Mouse (Mus musculus) forebrain, embryonic 15.5 days (tissue): ENCODE measurements around the gene Cnot10. TPM values are rescaled to one million over a fixed set of nuclear protein-coding genes. Genes with fewer than 3 reads are reported as not detected.
A peak's percentile ranks its signal among the peaks of the same experiment; 100 is the strongest.
"Not testable (repeated sequence)": the region's sequence is repeated elsewhere in the genome, so short reads cannot be mapped to it uniquely, and the experiment has no call there.

Experiments used
- ATAC-seq: fragments of 200-750 bp; cut with Nextera tagmentation; replicated peaks from 2 replicates; pipeline ENCODE4 v1.8.0; 2017; ENCODE audit warnings: mild to moderate bottlenecking, moderate TSS enrichment, moderate library complexity
- H3K27ac ChIP-seq: fragments of 300-500 bp; sonication (generic); replicated peaks from 2 replicates; pipeline ENCODE4 v1.5.1; 2015; ENCODE audit warnings: mild to moderate bottlenecking, inconsistent platforms
- H3K27me3 ChIP-seq: fragments of 300-500 bp; sonication (generic); 2 replicates; pipeline ENCODE4 v1.6.1; 2015; ENCODE audit warnings: inconsistent platforms
- H3K36me3 ChIP-seq: fragments of 300-500 bp; sonication (generic); 2 replicates; pipeline ENCODE4 v1.6.1; 2015; ENCODE audit warnings: mild to moderate bottlenecking, inconsistent platforms
- H3K4me1 ChIP-seq: fragments of 300-500 bp; sonication (generic); 2 replicates; pipeline ENCODE4 v1.6.1; 2015; ENCODE audit warnings: inconsistent platforms
- H3K4me2 ChIP-seq: fragments of 300-500 bp; sonication (generic); replicated peaks from 2 replicates; pipeline ENCODE4 v1.6.1; 2015; ENCODE audit warnings: mild to moderate bottlenecking, inconsistent platforms
- H3K4me3 ChIP-seq: fragments of 300-500 bp; sonication (generic); 2 replicates; pipeline ENCODE4 v1.5.1; 2015; ENCODE audit warnings: mild to moderate bottlenecking, inconsistent platforms
- H3K9ac ChIP-seq: fragments of 300-500 bp; sonication (generic); replicated peaks from 2 replicates; pipeline ENCODE4 v1.6.1; 2015; ENCODE audit warnings: mild to moderate bottlenecking, inconsistent platforms
- H3K9me3 ChIP-seq: fragments of 300-500 bp; sonication (generic); 2 replicates; pipeline ENCODE4 v1.6.1; 2016; ENCODE audit warnings: inconsistent platforms
- WGBS: fragments of 180-500 bp; shearing (Covaris S2); methylation state at CpG from one replicate; pipeline ENCODE4 v1.1.7; 2015; ENCODE audit warnings: mixed read lengths; 5-methylcytosine and 5-hydroxymethylcytosine counted together
- polyA plus RNA-seq: library from polyadenylated mRNA; unstranded; fragments of >200 nt; fragmentation: Nextera tagmentation; extraction: Ambion mirVana; gene quantifications from 2 replicates; pipeline ENCODE4 v1.2.1, GENCODE M21; 2015

Gene Cnot10
- polyA plus RNA-seq, 1 experiment from 2014 or later: 57.9 TPM

- no peak overlapping the region for H3K4me3 ChIP-seq
- 21% methylated on average over 1 of the region's 1 CpGs for WGBS
- no peak for ATAC-seq
- H3K27me3 ChIP-seq: no peaks in the 10 kb centered on the region
- no peak overlapping the region for H3K9ac ChIP-seq
- H3K9me3 ChIP-seq: no peaks in the 10 kb centered on the region
- no peak overlapping the region for H3K27ac ChIP-seq
- no peak overlapping the region for H3K4me2 ChIP-seq
- H3K4me1 ChIP-seq: peaks cover 7% of the 10 kb centered on the region
- no peaks in the 10 kb centered on the region for H3K36me3 ChIP-seq
Measured at GRCm38 (mm10) chr9:114671946-114672345, 32.0 kb upstream of the Cnot10 start.

- Histone ChIP-seq H3K27me3 (no peaks in the 10 kb centered on the region), H3K9ac (no peak overlapping the region), H3K27ac (no peak overlapping the region), H3K36me3 (no peaks in the 10 kb centered on the region), H3K4me1 (peaks cover 7% of the 10 kb centered on the region), H3K9me3 (no peaks in the 10 kb centered on the region), H3K4me3 (no peak overlapping the region), H3K4me2 (no peak overlapping the region)
- 67% methylated on average over 5 of the region's 5 CpGs for WGBS
- no peak for ATAC-seq
Measured at GRCm38 (mm10) chr9:114669011-114669410, 29.0 kb upstream of the Cnot10 start.

- H3K36me3 ChIP-seq: no peaks in the 10 kb centered on the region
- H3K4me3 ChIP-seq: no peak overlapping the region
- no peak overlapping the region for H3K4me2 ChIP-seq
- no peak overlapping the region for H3K27ac ChIP-seq
- 84% methylated on average over 4 of the region's 4 CpGs for WGBS
- ATAC-seq: no peak
- no peaks in the 10 kb centered on the region for H3K27me3 ChIP-seq
- H3K9me3 ChIP-seq: no peaks in the 10 kb centered on the region
- peaks cover 1% of the 10 kb centered on the region for H3K4me1 ChIP-seq
- H3K9ac ChIP-seq: no peak overlapping the region
Measured at GRCm38 (mm10) chr9:114668047-114668446, 28.1 kb upstream of the Cnot10 start.

GRCm38 (mm10) chr9:114666858-114667257 lies 26.9 kb upstream of the Cnot10 start:
- no peak for ATAC-seq
- Histone ChIP-seq H3K9me3 (no peaks in the 10 kb centered on the region), H3K4me1 (no peaks in the 10 kb centered on the region), H3K36me3 (no peaks in the 10 kb centered on the region), H3K9ac (no peak overlapping the region), H3K4me3 (no peak overlapping the region), H3K4me2 (no peak overlapping the region), H3K27me3 (no peaks in the 10 kb centered on the region), H3K27ac (no peak overlapping the region)
- WGBS: 90% methylated on average over 10 of the region's 10 CpGs

- Histone ChIP-seq H3K9me3 (no peaks in the 10 kb centered on the region), H3K4me2 (no peak overlapping the region), H3K36me3 (no peaks in the 10 kb centered on the region), H3K4me3 (no peak overlapping the region), H3K4me1 (no peaks in the 10 kb centered on the region), H3K27me3 (no peaks in the 10 kb centered on the region), H3K27ac (no peak overlapping the region), H3K9ac (no peak overlapping the region)
- 88% methylated on average over 11 of the region's 11 CpGs for WGBS
- no peak for ATAC-seq
Measured at GRCm38 (mm10) chr9:114663782-114664181, 23.8 kb upstream of the Cnot10 start.

- H3K4me3 ChIP-seq: no peak overlapping the region
- H3K27ac ChIP-seq: no peak overlapping the region
- WGBS: 69% methylated on average over 7 of the region's 7 CpGs
- H3K9ac ChIP-seq: no peak overlapping the region
- H3K27me3 ChIP-seq: no peaks in the 10 kb centered on the region
- no peaks in the 10 kb centered on the region for H3K9me3 ChIP-seq
- H3K4me2 ChIP-seq: no peak overlapping the region
- no peaks in the 10 kb centered on the region for H3K36me3 ChIP-seq
- ATAC-seq: no peak
- no peaks in the 10 kb centered on the region for H3K4me1 ChIP-seq
Measured at GRCm38 (mm10) chr9:114661991-114662390, 22.0 kb upstream of the Cnot10 start.

- WGBS: 83% methylated on average over 6 of the region's 6 CpGs
- Histone ChIP-seq H3K4me3 (no peak overlapping the region), H3K36me3 (no peaks in the 10 kb centered on the region), H3K27me3 (no peaks in the 10 kb centered on the region), H3K4me1 (no peaks in the 10 kb centered on the region), H3K9ac (no peak overlapping the region), H3K9me3 (no peaks in the 10 kb centered on the region), H3K4me2 (no peak overlapping the region), H3K27ac (no peak overlapping the region)
- ATAC-seq: no peak
Measured at GRCm38 (mm10) chr9:114660983-114661382, 21.0 kb upstream of the Cnot10 start.

- Histone ChIP-seq H3K27me3 (no peaks in the 10 kb centered on the region), H3K4me1 (no peaks in the 10 kb centered on the region), H3K27ac (peak overlapping the region; percentile 52), H3K36me3 (no peaks in the 10 kb centered on the region), H3K9ac (no peak overlapping the region), H3K4me3 (no peak overlapping the region), H3K9me3 (no peaks in the 10 kb centered on the region), H3K4me2 (no peak overlapping the region)
- 64% methylated on average over 6 of the region's 6 CpGs for WGBS
- ATAC-seq: no peak
Measured at GRCm38 (mm10) chr9:114660506-114660905, 20.5 kb upstream of the Cnot10 start.

- Histone ChIP-seq H3K4me2 (no peak overlapping the region), H3K9ac (no peak overlapping the region), H3K4me1 (no peaks in the 10 kb centered on the region), H3K36me3 (no peaks in the 10 kb centered on the region), H3K27me3 (no peaks in the 10 kb centered on the region), H3K4me3 (no peak overlapping the region), H3K9me3 (no peaks in the 10 kb centered on the region), H3K27ac (no peak overlapping the region)
- WGBS: 89% methylated on average over 3 of the region's 3 CpGs
- ATAC-seq: no peak
Measured at GRCm38 (mm10) chr9:114656701-114657100, 16.7 kb upstream of the Cnot10 start.

GRCm38 (mm10) chr9:114655356-114655755 lies 15.4 kb upstream of the Cnot10 start:
- ATAC-seq: no peak
- H3K27ac ChIP-seq: no peak overlapping the region
- H3K27me3 ChIP-seq: no peaks in the 10 kb centered on the region
- no peak overlapping the region for H3K9ac ChIP-seq
- WGBS: 87% methylated on average over 4 of the region's 4 CpGs
- no peaks in the 10 kb centered on the region for H3K9me3 ChIP-seq
- H3K4me3 ChIP-seq: no peak overlapping the region
- no peaks in the 10 kb centered on the region for H3K36me3 ChIP-seq
- H3K4me2 ChIP-seq: no peak overlapping the region
- no peaks in the 10 kb centered on the region for H3K4me1 ChIP-seq

- Histone ChIP-seq H3K27ac (no peak overlapping the region), H3K9me3 (no peaks in the 10 kb centered on the region), H3K4me1 (no peaks in the 10 kb centered on the region), H3K4me3 (no peak overlapping the region), H3K9ac (no peak overlapping the region), H3K27me3 (no peaks in the 10 kb centered on the region), H3K36me3 (no peaks in the 10 kb centered on the region), H3K4me2 (no peak overlapping the region)
- ATAC-seq: no peak
- WGBS: 66% methylated on average over 21 of the region's 21 CpGs
Measured at GRCm38 (mm10) chr9:114650938-114651634, 11.1 kb upstream of the Cnot10 start.

GRCm38 (mm10) chr9:114649371-114649770 lies 9.4 kb upstream of the Cnot10 start:
- no peak for ATAC-seq
- H3K36me3 ChIP-seq: no peaks in the 10 kb centered on the region
- WGBS: 71% methylated on average over 5 of the region's 5 CpGs

GRCm38 (mm10) chr9:114648472-114648871 lies 8.5 kb upstream of the Cnot10 start:
- not testable (repeated sequence) for H3K9me3 ChIP-seq, H3K9ac ChIP-seq, H3K36me3 ChIP-seq, H3K4me3 ChIP-seq, H3K27me3 ChIP-seq, H3K4me2 ChIP-seq, H3K4me1 ChIP-seq, H3K27ac ChIP-seq
- 49% methylated on average over 9 of the region's 9 CpGs for WGBS
- peak; percentile 53; the same call in 1 of the 2 replicates for ATAC-seq

More at GRCm38 (mm10) chr9:114649371-114649770, 9.4 kb upstream of the Cnot10 start:
- H3K27ac ChIP-seq: no peak overlapping the region
- no peak overlapping the region for H3K9ac ChIP-seq
- no peak overlapping the region for H3K4me3 ChIP-seq
- H3K4me1 ChIP-seq: no peaks in the 10 kb centered on the region
- H3K4me2 ChIP-seq: no peak overlapping the region
- 0 out of 2 replicates have a peak, but pooled peaks cover 1% of the 10 kb centered on the region for H3K27me3 ChIP-seq
- H3K9me3 ChIP-seq: no peaks in the 10 kb centered on the region
